Mouse (Mus musculus) ES-E14 (cell line): ENCODE measurements at regions not wholly inside any gene's neighbourhood (a gene's known extent, or its start where the extent isn't known, plus 50 kb on each side); places are given as distances from the start of the nearest gene placed in this dataset.
"Not testable (repeated sequence)": the region's sequence is repeated elsewhere in the genome, so short reads cannot be mapped to it uniquely, and the experiment has no call there.

ENCODE experiments used
- CHD2 ChIP-seq: IDR thresholded peaks from 2 replicates; pipeline ENCODE4 v1.6.1; 2014; ENCODE audit warnings: mild to moderate bottlenecking, low read depth, low read length, inconsistent platforms
- HCFC1 ChIP-seq: IDR thresholded peaks from 2 replicates; pipeline ENCODE4 v1.6.1; 2012; ENCODE audit warnings: low read length, inconsistent platforms, borderline replicate concordance; ENCODE audit not compliant: insufficient read depth
- MAFK ChIP-seq: IDR thresholded peaks from 2 replicates; pipeline ENCODE4 v1.6.1; 2014; ENCODE audit warnings: mild to moderate bottlenecking, low read depth, low read length, inconsistent platforms; ENCODE audit not compliant: insufficient read depth
- ZNF384 ChIP-seq: IDR thresholded peaks from 2 replicates; pipeline ENCODE4 v1.6.1; 2012; ENCODE audit warnings: low read depth, low read length, inconsistent platforms

DNA sequence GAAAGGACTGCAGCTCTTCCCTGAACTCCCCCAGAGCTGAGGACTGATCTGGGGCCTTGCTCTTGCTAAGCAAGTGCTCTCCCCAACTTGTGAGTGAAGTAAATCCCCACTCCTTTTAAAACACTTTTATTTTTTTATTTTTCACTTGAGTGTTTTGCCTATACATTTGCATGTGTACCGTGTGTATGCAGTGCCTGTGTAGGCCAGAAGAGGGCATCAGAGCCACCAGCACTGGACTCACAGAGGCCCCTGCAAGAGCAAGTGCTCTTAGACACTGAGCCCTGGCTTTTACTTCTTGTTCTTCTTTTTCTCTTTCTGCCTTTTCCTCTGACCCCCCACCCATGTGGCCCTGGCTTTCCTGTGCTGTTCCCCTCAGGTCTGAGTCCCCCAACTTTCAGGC lies 56.2 kb upstream of the Slc2a12 start:
- TF ChIP-seq MAFK, CHD2, HCFC1: not testable (repeated sequence)
- 0 out of 2 replicates have a peak, but pooled peaks have one; percentile 12 for TF ChIP-seq ZNF384
